Mouse (Mus musculus) frontal cortex, postnatal 14 days (tissue): ENCODE data around the gene Mmel1.

Source experiments
- DNase-seq, 2 experiments: peaks; one replicate each; pipeline ENCODE4 v3.0.0; 2022; ENCODE audit warnings: low spot score in 2 of 2

Mmel1 gene

GRCm38 (mm10) chr4:154869440-154869839 is at the start of gene Mmel1:
Gene Mmel1 (plus strand): TSS chr4:154869585.
- DNase-seq: no peak

DNA sequence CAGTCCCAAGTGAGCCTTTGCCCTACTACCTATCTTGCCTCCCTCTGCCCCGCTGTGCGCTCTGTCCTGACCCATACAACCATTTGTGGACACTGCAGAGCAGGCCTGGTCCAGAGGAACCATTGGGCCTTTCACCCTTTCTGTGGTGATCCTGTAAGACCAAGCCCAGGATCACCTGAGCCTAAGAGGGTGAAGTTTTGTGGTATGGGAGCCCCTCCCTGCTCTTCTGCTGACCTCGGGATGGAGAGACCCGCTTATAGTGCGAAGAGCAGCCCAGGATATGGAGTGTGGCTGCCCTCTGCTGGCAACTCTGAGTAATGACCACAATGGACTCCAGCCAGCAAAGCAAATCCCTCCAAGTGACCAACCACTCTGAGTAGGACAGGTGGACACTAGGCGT is 43.7 kb upstream of the Mmel1 start:
- peak in 1 of 2 experiments; percentile 18 for DNase-seq

- no peak for DNase-seq
These were observed 43.2 kb upstream of the Mmel1 start for GRCm38 (mm10) chr4:154826224-154826623.

- no peak for DNase-seq
These were observed 42.2 kb upstream of the Mmel1 start for GRCm38 (mm10) chr4:154827181-154827580.

DNA sequence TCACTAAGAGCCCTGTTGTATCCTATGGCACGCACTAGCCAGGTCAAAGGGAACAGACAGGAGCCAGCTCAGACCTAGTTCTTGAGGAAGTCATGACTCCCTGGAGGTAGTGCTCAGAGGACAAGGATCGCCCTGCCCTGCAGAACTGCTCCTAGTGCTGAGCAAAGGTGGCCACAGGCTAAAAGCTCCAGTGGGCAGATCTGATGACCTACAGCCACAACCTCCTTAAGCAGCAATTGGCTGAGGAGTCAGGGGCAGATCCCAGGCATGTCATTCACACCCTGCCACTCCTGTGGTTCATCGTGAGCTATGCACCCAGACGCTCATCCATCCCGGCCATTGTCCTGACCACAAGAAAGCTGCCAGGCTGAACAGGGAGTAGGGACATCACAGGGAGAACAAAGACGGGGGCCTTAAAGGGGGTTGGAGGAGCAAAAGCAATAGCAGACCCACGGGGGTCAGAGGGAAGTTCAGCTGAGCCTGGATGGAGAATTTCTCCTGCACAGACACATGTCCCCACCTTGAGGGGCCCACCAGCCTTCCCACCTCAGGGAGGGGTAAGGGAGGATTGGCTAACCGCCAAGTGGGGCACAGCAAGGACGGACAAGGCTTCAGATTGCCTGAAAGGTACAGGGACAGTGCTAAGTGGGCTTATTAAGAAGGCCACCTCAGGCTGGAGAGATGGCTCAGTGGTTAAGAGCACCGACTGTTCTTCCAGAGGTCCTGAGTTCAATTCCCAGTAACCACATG is 41.3 kb upstream of the Mmel1 start:
- DNase-seq: no peak

- no peak for DNase-seq
These were observed 37.3 kb upstream of the Mmel1 start for GRCm38 (mm10) chr4:154831915-154832573.

DNA sequence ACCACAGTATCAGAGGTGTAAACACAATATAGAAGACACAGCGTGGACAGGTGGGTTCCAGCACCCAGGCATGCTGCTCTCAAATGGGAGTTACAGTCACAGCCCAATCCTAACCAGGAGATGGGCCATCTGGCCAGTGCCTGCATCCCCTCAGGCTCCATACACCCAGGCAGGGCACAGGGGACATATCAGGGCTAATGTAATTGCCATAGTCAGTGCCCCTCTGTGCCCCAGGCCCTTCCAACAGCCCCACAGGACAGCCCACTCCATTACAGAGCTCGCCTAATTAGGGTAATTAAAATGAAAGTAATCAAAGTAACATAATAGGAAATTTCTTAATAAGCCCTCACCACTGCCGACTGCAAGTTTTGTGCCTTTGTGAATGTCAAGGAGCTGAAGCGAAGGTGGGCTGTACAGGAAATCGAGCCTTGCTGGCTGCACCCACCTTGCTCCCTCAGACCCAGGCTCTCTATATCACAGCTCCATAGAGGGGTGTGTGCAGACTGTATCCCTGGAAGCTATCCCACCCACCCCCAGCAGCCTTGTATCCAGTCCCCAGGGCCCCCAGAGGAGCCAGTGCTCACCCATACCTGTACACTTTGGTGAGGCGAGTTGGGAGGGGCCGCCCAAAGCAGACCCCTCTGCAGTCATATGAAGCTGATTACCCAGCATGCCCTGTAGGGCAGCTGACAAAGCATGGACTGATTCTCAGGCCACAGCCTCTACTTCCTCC is 33.0 kb upstream of the Mmel1 start:
- DNase-seq: no peak

DNA sequence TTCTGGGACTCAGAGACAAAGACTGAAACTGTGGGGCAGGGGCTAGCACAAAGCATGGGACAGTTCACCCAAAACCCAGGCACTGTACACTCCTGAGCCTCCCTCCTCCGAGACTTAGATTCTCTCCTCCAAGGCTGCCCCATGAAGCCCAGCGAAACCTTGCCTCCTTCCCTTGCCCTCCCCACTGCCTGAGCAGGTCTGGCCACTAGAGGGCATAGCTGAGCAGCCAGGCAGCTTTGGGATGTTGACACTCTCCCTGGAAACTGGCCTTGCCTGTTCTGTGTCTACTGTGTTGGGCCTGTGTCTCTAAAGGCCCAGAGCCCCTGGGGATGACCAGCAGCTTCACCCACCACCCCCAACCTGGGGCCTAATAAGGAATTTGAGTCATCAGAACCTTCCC is 32.2 kb upstream of the Mmel1 start, which contains the start of gene Ttc34:
TSS of gene Ttc34 (plus strand) at position 290 of the 400 bp plus-strand sequence.
- DNase-seq: peak in 1 of 2 experiments; percentile 26

DNA sequence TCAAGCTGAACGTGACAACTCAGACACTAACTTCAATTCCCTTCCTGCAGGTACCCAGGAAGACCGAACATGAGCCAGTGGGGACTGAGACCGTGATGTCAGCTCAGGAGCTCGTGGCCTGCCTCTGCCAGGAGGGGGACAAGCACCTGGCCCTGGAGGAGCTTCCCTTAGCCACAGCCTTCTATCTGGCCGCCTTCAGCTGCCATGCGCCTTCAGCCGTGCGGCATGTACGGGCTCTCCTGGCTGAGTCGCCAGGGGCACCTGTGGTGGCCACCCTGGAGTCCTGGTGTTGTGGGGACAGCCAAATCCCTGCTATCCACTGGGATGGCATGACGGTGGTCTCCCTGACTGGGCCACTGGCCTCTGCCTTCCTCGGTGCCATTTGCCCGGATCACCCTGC is 30.6 kb upstream of the Mmel1 start:
- DNase-seq: no peak

- DNase-seq: no peak
These were observed 30.0 kb upstream of the Mmel1 start for GRCm38 (mm10) chr4:154839406-154839805.

DNA sequence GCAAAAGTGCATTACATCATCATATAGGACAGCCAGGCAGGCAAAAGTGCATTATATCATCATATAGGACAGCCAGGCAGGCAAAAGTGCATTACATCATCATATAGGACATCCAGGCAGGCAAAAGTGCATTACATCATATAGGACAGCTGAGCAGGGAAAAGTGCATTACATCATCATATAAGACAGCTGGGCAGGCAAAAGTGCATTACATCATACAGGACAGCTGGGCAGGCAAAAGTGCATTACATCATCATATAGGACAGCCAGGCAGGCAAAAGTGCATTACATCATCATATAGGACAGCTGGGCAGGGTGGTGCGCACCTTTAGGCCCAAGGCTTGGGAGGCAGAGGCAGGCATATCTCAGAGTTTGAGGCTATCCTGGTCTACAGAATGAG is 16.7 kb upstream of the Mmel1 start:
- DNase-seq: no peak

DNA sequence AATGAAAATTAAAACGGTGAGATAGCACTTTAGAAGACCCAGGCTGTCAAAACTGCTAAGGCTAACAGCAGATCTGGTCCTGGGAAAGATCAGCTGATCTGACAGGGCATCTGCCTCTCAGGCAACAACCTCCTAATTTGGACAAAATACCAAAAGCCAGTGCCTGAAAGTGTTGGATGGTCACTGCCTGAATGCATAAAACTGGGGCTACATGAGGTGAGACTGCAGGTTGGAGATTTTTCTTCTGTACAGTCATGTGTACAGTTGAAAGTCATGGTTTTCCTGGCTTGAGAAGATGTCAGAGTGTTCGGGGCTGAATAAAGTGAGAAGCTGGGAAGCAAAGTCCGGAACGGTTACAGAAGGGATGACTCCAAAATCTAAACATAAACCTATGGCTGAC is 15.5 kb upstream of the Mmel1 start:
- no peak for DNase-seq

DNA sequence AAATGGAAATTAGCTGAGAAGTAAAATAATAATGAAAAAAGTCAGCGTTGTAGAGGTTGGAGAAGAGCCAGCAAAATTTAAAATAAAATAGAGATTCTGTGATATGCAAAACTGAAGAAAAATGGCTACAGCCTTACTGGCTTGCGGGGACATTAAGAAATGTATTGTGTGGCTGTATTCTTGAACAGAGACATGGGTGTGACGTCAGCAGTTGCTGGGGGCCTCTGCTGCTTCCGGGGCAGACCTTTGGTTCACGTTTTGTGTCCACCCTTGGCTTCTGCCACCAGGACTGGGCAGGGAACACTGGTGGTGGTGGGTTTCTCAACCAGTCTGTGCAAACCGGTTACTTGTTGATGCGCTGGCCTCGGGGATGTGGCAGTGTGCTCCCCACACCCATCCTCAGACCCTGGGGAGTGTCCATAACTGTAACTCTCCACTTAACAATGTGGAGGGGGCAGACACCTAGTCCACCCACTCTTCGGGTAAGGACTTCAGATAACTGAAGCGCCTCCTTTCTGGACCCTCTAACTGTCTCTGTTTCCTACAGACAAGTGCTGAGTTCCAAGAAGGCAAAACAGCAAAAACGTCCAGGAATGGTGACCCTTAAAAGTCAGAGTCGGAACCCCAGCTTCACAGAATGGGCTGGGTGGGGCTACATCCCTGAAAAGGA is 14.6 kb upstream of the Mmel1 start:
- no peak for DNase-seq

GRCm38 (mm10) chr4:154855721-154856479 is 13.5 kb upstream of the Mmel1 start:
- peak; percentile 85 to 89 for DNase-seq

GRCm38 (mm10) chr4:154856480-154856837 is 12.9 kb upstream of the Mmel1 start:
- no peak for DNase-seq

- DNase-seq: peak in 1 of 2 experiments; percentile 8
These were observed 12.5 kb upstream of the Mmel1 start for GRCm38 (mm10) chr4:154856882-154857281.

DNA sequence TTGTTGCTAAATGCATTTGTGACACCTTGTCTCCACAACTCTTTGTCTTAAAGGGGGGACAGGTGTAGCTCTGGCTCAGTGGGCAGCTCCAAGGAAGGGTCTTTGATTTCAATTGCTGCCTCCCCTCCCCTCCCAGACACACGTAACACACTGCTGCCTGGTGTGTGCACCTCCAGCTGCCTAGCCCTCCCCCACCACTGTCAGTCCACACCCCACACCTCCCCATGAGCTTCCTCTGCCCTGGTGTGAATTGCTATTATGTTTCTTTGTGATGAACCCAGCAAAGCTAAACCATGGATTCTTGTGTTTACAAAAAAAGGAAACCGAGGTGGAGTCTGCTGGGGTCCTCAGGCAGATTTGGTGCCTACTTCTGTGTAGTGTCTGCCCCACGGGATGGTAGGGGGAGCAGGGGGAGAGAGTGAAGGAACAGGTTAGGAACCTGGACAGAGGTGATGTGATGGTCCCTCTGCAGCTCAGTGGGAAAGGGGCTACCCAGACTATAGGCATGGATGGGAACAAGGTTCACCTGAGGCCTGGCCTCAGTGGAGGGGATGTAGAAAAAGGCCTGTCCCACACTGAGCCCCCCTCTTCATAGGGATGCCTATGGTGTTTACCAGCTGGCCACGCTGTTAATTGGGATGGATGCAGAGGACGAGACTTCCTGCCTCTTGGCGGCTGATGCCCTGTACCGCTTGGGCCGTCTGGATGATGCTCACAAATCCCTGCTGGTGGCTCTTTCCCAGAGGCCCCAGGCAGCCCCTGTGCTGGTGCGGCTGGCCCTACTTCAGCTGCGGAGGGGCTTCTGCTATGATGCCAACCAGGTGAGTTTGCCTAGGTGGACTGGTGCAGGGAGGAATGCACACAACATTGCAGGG is 11.8 kb upstream of the Mmel1 start:
- DNase-seq: peak in 1 of 2 experiments; percentile 2

DNA sequence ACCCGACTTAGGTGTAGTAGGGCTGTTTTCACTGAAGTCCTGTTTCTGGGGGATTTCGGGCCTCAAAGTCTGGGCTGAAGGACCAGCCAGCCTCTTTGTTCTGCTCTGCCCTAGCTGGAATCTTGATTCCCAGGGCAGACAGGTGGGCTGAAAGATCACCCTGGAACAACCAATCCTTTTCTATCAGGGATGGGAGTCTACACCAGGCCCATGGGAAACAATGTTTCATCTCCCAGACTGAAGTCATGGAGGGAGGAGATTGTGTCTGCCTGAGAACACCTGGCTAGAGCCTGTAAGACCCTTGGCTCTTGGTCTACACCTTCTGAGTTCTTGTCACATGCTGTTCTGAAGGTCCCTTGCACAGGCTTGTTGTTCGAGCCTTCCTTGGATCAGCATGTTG is 10.8 kb upstream of the Mmel1 start:
- peak in 1 of 2 experiments; percentile 1 for DNase-seq

DNA sequence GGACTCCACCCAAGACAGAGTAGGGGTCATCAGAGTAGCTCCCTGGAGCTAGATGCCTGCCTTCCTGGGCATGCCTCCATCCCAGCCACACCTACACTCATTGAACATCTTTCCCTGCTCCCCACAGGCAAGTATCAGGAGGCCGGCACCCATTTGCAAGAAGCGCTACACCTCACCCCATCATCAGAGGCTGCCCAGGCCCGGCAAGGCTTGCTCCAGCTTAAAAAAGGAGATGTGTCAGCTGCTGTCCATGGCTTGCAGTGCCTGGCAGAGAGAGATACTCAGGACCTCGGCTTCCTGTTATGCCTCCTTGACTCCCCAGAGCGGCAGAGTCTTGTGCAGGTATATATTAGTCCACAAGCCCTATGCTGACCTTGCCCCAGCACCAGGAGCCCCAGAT is 7.4 kb upstream of the Mmel1 start:
- DNase-seq: peak in 1 of 2 experiments; percentile 1

DNA sequence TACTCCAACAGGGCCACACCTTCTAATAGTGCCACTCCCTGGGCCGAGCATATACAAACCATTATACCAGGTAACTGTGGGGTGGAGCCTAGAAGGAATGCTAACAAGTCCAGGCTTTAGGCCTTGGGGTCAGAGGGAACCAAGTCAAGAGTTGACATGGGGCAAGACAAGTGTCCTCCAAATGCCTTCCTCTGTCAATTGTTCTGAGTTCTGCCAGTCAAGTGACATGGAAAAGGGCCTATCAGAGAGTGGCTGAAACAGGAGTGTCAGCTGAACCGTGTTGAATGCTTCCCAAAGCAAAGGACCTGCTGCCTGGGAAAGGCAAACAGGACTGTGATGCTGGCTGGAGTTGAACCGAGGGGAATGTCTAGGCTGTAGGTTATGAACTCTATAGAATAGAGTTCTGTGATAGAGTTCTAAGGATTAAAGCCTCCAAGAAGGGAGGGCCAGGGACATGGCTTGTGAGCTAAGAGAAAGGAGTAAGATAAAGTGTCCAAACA is 5.9 kb upstream of the Mmel1 start:
- DNase-seq: peak in 1 of 2 experiments; percentile 2
